Mouse (Mus musculus) natural killer cell, adult 2 months (primary cell): ENCODE data around the gene Pdcd2l.
A peak's percentile ranks its signal among the peaks of the same experiment; 100 is the strongest.

ENCODE experiments used
- DNase-seq, 2 experiments: peaks; one replicate each; pipeline ENCODE4 v3.0.0; 2022; ENCODE audit warnings: low spot score in 2 of 2

Gene Pdcd2l

GRCm38 (mm10) chr7:34196132-34197128 is at the start of gene Pdcd2l:
Gene Pdcd2l, minus strand, starts transcription at chr7:34196661.
- DNase-seq: peak; percentile 88 to 92

- no peak for DNase-seq
Measured at GRCm38 (mm10) chr7:34242176-34242575, 45.7 kb upstream of the Pdcd2l start.

- no peak for DNase-seq
Measured at GRCm38 (mm10) chr7:34238086-34238485, 41.6 kb upstream of the Pdcd2l start.

- DNase-seq: no peak
Measured at GRCm38 (mm10) chr7:34235602-34236001, 39.1 kb upstream of the Pdcd2l start.

- DNase-seq: no peak
Measured at GRCm38 (mm10) chr7:34234610-34235561, 38.4 kb upstream of the Pdcd2l start.

GRCm38 (mm10) chr7:34233909-34234609 is 37.6 kb upstream of the Pdcd2l start:
- DNase-seq: peak; percentile 94 to 96

DNA sequence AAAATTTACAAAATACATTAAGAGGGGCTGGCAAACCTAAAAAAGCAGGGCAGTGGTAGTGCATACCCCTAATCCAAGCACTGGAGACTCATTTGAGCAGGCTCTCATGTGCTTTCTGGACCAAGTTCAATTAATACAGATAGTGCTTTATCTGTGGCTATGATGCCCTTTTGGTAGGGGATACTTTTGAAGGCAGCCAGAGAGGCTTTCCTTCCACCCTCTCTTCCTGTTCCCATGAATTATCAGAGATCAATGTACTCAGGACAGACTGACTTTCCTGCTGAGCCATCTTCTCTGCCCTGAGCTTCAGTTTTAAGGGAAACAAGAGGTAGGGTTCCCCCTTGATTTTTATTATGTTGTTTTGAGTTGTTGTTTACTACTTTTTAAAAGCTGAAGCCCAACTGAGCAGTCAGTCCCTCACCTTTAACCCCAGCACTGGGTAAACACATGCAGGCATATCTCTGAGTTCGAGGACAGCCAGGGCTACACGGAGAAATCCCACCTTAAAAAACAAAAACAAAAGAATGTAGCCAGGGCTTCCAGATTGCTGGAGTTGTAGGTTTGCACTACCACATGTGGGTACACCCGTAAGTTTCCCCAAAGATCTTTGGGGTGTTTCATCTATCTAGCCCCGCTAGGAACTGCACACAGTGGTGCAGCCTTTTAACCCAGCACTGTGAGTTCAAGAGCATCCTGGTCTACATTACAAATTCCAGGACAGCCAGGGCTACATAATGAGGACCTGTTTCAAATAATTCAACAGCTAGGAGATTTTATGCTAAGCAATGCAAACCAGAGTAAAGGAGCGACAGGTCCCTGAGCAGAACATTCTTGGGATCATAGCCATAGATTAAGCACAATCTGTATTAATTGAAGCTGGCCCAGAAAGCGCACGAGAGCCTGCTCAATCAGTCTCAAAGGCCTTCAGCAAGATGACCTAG is 36.6 kb upstream of the Pdcd2l start:
- no peak for DNase-seq

DNA sequence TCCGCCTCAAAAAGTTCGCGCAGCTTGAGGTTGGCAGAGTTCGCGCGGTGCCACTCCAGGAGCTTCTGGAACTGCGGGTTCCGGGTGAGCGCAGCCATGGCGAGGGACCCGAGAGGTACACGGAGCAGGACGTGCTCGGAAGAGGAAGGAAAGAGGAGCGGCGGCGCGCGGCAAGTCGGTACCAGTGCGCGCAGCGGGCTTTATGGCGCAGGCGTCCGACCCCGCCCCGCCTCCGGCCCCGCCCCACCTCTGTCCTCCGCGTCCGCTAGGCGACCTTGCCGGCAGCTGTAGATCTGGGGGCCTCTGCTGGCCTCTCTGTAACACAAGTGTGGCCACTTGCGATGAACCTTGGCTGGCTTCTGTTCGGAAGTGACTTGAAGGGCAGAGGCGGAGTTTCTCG is 33.7 kb upstream of the Pdcd2l start, which contains the start of gene Gpi1:
TSS of gene Gpi1 (minus strand) at position 221 of the 400 bp plus-strand sequence.
- DNase-seq: peak; percentile 69 to 71

DNA sequence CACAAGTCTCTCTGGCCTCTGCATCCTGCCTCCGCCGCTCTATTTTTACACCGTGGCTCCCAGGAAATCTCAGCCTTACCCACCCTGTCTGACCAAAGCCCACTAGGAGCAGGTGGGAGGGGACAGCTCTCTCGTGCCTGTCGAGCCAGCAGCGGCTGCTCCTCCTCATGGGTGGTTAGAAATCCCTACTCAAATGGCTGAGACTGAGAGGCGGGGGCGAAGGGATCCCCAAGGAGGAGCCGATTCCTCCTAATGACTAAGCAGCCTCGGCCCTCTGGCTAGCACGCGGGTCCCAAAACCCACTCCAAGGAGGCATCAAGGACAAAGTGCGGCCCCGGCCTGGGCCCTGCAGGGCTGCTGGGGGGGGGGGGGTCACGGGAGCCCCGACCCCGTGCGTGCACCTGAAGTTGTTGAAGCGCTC is 33.2 kb upstream of the Pdcd2l start:
- DNase-seq: peak in 1 of 2 experiments; percentile 4

DNA sequence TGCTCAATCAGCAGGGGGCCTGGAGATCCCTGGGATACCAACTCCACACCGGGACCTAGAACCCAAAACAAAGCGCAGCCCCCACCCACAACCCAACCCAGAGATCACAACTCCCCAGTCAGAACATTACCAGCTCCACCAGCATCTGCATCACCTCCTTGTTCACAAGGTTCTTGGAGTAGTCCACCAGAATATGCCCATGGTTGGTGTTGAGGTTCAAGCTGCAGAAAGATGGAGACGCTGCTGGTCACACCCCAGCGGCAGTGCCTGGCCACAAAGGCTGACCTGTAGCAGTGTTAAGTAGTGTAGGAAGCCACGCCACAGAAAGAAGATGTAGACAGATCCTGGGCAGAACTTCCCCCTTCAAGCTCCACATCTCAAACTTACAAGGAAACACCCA is 32.7 kb upstream of the Pdcd2l start:
- DNase-seq: no peak

DNA sequence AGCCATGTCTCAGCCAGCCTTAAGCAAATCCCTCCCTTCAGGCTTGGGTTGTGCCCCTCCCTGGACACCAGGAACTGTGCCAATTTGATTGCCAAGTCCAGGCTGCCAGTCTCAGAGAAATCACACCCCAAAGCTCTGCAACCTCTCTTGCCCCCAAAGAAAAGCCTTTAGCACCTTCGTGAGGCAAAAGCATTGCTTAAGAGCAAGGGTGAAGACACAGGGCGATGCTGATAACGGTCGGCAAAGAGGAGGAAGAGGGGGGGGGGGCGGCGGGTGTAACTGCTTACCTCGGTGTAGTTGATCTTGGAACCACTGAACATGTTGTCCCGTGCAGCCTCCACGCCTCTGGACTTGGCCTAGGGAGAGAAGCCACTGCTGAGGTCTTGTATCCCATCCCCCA is 32.2 kb upstream of the Pdcd2l start:
- no peak for DNase-seq

DNA sequence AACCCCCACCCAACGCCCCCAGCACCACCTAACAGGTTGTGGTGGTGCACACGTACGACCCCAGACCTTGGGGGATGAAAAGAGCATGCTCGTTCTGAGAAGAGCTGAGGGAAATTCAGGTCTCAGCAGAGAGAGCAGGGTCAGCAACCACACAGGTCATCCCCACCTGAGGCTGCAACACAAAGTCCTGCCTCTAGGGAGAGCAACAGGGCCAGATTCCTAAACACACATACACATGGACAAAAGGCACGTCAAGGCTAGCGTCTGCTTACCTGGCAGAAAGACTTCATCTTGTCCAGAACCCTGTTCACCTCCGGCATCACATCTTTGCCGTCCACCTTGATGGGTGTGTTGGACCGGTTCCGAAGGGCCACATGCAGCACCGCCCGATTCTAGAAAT is 30.4 kb upstream of the Pdcd2l start:
- no peak for DNase-seq

GRCm38 (mm10) chr7:34226086-34226485 is 29.6 kb upstream of the Pdcd2l start:
- DNase-seq: no peak

- no peak for DNase-seq
Measured at GRCm38 (mm10) chr7:34224308-34224707, 27.8 kb upstream of the Pdcd2l start.

- DNase-seq: no peak
Measured at GRCm38 (mm10) chr7:34222340-34222739, 25.9 kb upstream of the Pdcd2l start.

DNA sequence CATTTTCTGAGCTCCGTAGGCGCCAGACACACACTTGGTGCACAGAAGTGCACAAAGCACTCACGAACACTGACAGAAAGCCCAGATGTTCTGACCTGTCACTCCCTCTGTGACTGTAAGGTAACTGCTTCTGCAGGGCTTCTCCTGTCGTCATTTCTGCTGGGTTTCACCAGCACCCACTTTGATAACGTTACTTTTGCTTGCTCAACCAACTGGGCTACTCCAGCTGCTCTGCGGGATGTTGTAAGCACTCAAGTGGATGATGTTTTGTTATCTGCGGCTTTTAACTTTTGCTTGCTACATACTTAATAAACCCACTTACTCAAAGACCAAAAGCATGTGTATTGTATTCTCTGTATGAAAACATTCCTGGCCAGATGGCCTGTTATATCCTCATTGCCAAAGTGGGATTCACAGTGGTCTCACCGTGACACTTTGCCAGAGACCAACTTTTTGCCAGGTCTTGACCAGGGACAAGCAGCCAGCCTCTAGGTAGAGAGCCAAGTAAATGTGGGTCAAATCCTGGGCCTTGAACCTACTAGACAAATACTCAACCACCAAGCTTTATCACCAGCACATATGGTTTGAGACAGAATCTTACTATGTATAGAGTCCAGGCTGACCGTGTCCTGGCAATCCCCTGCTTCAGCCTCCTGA is 25.3 kb upstream of the Pdcd2l start:
- no peak for DNase-seq

DNA sequence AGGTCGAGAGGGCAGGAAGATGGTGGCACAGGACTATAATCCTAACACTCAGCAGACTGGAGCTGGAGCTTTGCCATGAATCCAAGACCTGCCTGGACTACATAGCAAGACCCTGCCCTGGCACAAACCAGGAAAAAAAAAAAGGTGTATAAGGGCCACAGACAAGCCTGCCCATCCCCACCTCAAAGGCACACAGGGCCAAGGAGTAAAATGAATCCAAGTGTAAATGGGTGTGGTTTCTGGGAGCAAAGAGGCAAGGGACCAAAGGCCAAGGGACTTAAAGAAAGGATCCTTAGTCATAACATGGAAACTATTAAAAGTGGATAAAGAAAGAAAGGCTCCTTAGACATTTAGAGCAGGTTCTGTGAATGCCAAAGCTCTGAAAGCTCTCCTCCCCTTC is 22.0 kb upstream of the Pdcd2l start:
- DNase-seq: no peak

DNA sequence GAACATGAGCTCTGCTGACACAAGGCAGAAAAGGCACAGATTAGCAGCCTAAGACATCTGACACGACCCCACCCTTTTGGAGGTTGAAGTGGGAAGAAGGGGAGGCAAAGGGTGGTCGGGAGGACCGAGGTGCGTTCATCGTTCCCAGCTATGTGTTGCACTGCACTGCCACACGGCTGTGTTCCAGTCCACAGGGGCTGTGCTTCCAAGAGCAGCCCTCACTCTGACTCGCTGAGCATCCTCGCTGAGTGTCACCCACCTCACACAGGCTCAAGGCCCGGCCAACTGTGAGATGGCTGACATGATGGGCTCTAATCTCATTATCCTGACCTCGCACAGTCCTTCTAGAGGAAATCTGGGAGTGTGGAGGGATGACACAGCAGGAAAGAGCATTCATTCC is 20.0 kb upstream of the Pdcd2l start:
- DNase-seq: no peak

- DNase-seq: no peak
Measured at GRCm38 (mm10) chr7:34215481-34215880, 19.0 kb upstream of the Pdcd2l start.

- DNase-seq: no peak
Measured at GRCm38 (mm10) chr7:34214644-34215043, 18.2 kb upstream of the Pdcd2l start.
